Mouse (Mus musculus): ENCODE results near the gene Bmp2.

Bmp2 gene

GRCm38 (mm10) chr2:133565424-133565823, 13.5 kb downstream of the Bmp2 start:
- no peak for DNase-seq (ENCODE audit: low spot score in 2 of 2)

- DNase-seq (ENCODE audit: low spot score in 2 of 2): no peak
Measured at GRCm38 (mm10) chr2:133565995-133566710, 14.2 kb downstream of the Bmp2 start.

- no peak for DNase-seq (ENCODE audit: low spot score in 2 of 2)
Measured at GRCm38 (mm10) chr2:133591562-133592255, 39.8 kb downstream of the Bmp2 start.

All from left cerebral cortex, adult 9 months (tissue).